Mouse (Mus musculus) kidney, adult 18-20 months (tissue): Measurements from ENCODE around the gene Tnpo3.

Source experiments
- DNase-seq: peaks from one replicate; pipeline ENCODE4 v3.0.0; 2021

Tnpo3 gene

DNA sequence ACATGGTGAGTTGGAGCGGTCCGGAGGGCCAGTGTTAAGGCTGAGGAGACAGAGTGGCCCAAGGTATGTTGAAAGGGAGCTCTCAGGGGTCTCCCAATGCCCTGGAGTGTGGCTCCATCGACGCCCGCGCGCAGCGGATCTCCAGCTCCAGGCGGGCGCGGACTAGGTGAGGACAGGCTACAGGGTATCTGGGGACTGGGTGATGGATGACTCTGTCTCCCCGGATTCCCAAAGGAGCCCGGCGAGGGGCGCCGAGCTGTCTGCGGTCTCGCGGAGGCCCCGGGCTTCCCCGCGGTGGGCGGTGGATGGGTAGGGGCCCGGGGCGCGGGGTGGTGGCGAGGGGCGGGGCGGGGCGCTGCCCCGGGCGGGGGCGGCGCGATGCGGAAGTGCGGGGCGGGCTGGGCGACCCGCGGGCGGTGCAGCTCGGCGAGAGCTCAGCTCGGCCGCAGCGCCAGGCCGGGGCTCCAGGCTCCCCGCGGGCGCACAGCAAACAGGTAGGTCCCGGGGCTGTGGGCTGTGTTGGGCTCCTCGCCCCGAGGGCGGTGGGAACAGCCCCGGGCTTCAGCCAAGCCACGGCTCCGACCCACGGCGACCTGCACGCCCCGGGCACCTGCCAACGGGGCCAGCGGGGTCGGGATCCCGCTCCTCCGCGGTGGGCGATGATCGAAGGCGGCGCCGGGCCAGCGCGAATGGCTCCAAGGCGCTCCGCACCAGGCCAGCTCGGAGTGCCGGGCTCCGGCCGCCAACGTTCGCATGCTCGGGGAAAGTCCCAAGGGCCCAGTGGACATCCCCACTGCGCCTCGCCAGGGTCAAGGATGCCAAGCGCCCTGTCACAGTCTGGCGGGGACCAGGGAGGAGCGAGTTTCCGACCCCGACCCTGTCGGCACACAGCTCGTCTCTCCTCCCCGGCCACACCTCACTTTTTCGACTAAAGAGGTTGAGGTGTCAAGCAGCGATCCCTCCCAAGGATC, 83.1 kb downstream of the Tnpo3 start, which contains the start of gene Irf5:
Gene Irf5, plus strand, starts transcription at position 345 of the 971 bp plus-strand sequence.
- peak; percentile 47 for DNase-seq

DNA sequence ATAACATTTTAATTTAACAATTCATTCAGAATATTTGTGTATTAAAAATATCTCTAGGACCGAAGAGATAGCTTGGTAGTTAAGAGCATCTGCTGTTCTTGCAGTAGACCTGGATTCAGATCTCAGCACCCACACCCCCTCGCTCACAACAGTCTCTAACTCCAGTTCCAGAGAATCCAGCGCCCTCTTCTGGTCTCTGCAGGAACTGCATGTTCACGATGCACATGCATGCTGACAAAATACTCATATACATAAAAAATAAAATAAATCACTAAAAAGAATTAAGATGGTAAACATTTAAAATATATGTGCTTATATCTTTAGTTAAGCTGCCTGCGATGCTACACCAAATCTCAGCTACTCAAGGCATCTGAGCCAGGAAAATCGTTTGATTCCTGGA, 84.4 kb downstream of the Tnpo3 start:
- DNase-seq = no peak

DNA sequence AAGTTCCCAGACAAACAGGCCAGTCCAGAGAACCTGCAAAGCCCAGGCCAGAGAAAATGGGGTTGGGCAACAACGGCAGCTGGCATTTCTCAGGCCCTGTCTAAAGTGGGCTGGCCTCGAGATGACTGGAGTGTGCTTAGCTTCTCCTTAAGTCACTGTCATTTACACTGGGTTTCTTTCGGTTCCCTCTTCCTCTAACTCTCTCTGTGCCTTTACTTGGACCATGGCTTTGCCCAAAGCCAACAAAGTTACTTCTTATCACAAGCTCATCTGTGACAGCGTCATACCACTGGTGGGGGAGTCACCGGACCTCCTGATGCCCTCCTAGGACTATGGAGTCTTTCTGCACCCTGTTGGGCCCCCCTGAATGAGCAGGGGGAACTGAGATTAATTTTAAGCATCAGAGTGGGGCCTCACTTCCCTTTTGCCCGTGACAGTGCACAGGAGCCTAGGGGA, 85.6 kb downstream of the Tnpo3 start:
- no peak for DNase-seq

DNA sequence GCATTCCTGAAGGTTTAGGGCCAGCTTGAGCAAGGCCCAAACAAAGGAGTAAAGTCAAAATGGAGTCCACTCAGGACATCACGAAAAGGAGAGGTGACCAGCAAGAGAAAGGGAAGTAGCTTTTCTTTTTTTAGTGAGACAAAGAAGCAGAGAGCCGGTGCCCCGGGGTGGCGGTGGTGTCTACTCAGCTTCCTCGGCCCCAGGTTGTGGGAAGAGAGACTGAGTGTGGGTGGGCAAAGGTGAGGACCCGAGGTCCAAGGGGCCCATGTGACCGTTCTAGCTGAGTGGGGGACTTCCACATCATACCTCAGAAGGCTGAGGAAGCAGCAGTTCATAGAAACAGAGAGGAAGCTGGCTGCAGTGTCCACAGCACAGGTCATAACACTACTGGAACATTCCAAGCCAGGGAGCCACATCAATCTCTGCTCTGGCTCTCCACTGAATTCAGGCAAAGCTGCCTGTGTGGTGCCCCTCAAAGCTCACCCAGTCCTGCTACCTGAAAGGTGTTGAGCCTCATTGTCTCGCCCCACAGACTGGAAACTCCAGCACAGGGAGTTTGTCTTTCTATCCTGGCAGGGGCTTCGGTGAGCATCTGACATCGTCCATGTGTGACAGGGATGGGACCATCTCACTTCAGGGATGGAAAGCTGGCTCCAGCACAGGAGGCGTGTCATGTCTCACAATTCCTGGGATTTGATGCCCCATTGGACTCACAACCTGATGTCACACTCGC, 86.2 kb downstream of the Tnpo3 start:
- no peak for DNase-seq

DNA sequence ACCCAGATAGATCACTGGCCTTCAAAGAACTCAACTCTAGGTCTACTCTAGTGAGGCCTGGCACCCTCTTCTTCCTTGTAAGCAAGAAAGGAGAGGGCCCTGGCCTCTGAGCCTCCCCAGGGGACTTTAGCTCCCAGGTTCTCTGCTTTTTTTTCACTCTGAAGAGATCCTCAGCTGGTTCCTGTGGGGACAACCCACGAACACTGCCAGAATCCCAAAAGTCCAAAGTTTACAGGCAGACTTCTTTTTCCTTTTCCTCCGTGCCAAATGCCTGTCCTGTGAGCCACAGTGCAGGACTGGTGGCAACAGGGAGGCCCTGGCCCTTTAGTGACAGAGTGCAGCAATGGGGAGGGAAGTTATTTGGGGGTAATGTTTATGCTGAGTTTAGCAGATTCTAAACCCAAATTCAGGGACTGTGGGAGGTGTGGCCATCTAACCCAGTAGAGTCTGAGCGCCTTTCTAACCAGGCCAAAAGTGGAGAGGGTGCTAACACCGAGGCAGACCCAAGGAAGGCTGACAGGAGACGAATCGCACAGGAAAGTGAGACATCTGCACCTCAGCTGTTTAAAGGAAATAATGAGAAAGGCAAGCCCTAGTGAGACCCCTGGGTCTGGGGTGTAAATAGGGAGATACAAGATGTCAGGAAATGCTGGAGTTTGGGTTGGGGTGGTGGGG, 86.9 kb downstream of the Tnpo3 start:
- peak; percentile 37 for DNase-seq

DNA sequence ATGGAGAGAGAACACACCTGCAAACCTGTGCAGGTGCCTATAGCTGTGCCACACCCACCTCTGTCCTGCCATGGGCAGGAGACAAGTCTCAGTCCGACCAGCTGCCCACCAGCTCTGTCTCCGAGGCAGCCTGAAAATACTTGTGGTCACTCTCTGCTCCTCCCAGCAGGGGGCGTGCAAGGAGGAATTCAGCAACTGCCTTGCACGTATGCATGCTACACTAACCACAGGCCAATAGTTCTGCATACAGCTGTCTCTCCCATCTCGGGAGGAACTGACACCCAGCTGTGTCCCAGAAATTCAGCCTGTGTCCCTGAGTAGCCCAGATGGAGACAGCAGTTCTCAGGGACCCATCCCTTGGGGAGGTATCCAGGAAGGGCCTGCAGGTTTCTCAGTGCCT, 92.5 kb downstream of the Tnpo3 start:
- DNase-seq = peak; percentile 74

DNA sequence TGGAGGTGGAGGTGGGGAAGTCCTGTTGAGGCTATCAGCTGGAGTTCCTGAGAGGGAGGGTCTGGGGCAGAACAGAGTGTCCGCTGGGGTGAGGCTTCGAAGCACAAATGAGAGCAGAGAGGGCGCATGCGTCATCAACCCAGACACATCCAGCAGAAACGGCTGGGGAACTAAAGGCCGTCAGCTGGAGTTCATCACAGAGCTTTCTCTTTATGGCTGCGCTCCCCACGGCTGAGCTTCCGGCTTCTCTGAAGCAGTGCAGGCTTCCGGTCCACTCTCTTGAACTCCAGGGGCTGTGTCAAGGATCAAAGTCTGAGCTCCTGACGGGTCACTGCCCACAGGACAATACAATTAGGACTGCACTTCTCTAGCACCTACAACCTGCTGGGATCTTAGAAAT, 96.4 kb downstream of the Tnpo3 start:
- DNase-seq = peak; percentile 67

DNA sequence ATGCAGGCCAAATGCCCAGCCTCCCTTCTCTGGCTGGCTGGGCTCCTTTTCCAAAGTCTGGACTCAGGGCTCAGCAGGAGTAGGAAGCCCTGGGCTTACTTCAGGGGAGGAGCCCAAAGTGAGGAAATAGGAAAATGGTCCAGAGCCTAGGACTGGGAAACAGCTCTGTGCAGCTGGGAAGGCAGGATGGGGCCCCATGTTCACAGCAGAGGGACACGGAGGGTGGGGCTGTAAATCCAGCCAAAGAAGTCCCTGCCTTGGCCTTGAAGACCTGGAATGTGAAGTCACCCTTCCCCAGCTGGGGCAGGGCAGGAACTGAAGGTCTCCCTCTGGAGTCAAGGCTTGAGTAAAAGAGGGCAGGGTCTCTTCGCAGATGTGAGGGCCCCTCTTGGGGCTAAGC, 100.6 kb downstream of the Tnpo3 start:
- no peak for DNase-seq

DNA sequence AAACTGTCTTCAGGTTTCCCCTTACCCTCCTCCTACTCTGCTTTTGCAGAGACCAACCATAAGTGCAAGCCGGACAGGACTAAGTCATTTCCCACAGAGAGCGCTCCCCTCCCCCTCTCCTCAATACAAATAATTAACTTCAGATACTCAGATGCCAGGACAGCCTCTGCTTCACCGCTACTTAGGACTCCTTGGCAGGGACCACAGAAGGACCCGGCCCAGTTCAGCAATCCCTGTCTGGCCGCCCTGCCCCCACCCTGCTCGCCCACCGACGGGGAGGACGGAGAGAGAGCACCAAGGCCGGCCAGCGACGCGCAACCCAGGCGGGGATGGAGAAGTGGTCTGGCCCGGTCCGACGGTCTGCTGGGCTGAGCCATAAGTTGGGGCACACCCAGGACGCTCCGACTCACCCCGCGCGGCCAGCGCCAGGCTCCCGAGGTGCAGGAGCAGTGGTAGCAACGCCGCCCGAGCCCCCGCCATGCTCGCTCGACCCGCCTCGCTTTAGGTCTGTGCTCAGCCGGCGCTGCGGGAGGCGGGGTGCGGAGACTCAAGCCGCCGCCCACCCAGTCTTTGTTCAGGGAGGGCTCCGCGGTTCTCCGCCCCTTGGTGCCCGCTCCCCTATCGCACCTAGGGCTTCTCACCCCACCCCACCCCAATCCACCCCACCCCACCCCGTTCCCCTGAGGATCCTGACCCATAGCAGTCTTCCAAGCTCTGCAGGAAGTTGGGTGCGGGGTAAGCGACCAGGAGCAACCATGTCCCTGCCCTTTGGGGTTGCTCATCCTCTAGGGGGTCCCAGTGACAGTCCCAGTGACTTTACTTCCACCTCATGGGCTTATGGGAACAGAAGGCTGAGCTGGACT, 102.0 kb downstream of the Tnpo3 start, which contains the start of gene Kcp:
Gene Kcp, minus strand, starts transcription at position 506 of the 863 bp plus-strand sequence.
- DNase-seq = peak; percentile 51

DNA sequence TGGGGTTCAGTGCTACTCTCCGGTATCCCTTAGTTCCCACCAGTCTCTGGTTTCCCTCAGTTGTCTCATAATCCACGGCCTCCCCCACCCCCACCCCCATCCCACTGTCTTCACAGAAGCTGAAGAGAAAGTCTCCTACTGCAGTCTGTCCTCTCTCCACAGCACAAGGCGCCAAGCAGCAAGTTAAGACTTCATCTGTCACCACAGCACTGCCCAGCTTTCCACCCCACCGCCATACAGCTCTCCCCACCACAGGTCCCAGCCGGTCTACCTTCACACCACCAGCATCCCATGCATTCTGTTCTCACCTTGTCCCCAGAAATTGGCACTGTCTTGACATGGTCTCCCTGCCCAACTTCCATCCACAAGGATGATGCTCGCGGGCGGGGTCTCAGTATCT, 102.9 kb downstream of the Tnpo3 start:
- DNase-seq = no peak

DNA sequence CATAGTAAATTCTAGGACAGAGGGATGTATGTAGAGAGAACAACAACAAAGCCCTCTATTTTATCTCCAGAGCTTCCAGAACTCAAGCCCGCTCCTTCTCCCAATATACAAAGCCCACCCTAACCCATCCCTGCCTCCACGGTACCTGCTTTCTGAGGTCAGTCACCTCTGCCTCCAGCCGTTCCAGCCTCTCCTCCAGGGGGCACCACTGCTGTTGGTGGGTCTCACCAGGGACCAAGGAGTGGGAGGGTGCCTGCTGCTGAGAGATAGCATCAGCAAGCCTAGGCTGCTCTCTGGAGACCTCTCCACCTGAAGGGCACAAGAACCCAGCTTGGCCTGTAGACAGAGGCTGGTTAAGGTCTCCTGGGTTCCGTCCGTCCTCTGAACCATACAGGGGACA, 104.2 kb downstream of the Tnpo3 start:
- DNase-seq = no peak

DNA sequence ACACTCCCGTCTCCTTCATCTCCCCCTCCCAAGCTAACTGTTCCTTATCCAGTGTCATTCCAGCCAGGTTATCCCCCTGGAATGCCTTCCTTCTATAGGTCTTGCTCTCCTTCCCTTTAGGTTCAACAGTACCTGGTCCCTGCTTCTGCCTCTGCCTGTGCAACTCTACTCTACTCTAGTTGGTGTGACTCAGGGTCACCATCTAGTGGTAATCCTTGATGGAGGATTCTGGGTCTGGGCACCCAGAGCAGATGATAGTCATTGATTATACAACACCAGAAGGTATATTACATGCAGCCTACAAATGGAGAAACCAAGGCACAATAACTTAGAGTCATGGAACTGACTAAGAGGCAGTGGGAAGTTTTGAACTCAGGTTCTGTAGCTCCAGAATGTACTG, 108.1 kb downstream of the Tnpo3 start:
- no peak for DNase-seq

DNA sequence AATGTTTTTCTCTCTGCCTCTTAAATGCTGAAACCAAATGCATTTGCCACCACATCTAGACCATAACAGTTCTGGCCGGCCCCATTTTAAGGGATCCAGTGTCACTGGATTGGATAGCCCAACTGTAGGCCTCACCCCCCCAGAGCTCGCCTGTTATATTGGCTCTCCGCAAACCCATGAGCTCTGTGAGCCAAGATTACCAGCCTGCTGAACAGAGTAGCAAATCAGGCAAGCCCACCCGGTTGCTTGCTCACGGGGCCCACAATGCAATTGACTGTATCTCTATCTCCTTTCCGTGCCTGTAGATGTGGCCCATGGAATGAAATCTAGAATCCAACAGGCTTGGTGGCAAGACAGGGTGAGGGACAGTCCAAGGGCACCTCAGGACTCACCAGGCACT, 108.9 kb downstream of the Tnpo3 start:
- DNase-seq = no peak

DNA sequence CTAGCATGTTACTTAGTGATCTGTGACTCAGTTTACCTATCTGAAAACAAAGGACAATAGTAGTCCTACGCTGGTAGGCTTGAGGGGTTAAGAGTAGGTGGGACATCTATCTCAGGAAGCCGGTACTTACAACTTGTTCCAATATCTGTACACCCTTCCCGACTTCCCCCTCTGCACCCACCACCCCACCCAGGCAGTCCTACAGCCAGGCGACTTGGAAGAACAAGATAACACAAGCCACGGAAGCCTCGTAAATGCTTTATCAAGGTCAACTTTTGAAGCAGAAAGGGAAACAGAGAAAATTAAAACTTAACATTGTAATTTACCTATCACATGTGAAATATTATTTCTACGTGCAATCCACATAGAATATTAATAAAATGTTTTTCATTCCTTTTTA, 109.5 kb downstream of the Tnpo3 start:
- no peak for DNase-seq

DNA sequence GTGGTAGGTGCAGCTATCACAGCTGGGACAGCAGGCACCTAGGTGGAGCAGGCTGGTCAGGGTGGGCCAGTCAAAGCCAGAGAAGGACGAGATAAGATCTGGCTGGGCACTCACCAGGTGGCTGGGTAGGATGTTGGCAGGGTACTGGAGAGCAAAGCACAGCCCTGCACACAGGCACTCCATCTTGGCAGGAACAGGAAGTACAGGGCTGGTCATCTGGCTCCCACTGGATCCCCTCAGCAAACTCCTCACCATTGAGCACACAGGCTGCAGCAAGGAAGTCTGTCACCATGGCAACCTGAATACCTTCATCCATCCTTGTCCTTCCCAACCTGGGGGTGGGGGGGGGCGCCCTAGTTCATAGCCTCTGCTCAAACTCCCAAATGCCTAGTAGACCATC, 111.9 kb downstream of the Tnpo3 start:
- DNase-seq = no peak

DNA sequence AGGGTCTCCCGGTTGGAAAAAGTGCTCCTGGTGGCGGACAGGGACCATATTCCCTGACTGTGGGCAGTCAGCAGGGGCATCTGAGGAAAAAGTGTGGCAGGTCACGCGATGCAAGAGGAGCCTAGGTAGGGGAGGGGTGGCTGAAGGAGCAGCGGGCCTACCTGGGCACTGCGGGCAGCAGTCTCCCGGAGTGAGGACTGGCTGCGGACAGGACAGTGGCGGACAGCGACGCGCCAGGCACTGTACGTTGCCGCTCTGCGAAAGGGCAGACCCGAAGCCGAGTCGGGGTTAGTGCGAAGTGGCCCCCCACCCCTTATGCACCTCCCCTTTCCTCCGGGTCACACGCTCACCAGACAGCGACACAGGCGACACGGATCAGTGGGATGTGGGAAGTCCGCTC, 113.4 kb downstream of the Tnpo3 start:
- DNase-seq = no peak

DNA sequence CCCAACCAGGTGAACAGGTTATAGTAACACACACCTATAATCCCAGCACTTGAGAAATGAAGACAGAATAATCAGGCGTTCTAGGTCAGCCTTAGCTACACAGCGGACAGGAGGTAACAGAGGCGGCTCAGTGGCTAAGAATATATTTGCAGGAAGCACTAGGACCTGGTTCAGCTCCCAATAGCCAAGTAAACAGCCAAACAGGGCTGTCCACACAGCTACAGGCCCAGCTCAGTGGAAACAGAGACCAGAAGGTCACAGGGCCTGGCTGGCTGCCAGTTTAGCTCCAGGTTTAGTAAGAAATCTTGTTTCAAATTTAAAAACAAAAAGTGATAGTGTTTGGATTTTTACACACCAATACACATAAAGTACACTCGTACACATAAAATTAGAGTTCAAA, 115.6 kb downstream of the Tnpo3 start:
- DNase-seq = peak; percentile 40
